Comparison of ENCODE assay signal across 14 mouse cellular contexts in the genomic region with DNA sequence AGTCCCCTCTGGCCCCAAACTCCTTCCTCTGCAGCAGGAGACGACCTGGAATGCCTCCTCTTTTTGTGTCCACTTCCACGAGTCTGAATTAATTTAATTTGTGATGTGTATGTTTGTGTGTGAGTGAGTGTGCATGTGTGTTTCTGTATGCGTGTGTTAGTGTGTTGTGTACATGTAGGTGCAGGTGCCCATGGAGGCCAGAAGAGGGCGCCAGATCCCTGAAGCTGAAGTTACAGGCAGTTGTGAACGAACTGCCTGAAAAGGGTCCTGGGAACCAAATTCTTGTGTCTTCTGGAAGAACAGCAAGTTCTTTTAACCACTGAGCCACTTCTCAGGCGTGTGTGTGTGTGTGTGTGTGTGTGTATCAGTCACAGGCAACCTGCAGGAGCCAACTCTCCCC. TPM values are rescaled to one million over a fixed set of nuclear protein-coding genes. Genes with fewer than 3 reads are reported as not detected.
DNase-seq lines count a peak whose midpoint lies in the region; ATAC-seq and TF ChIP-seq lines count a peak whose summit lies in the region.
"Had no signal": no experiment of that assay in that cellular context is flagged by ENCODE, and none has a peak within 500 bp of the region (broad histone marks: within the 10 kb centered on the region; RNA-seq: fewer than 3 reads in every experiment).

No protein-coding gene starts in this region.

- TF ChIP-seq POLR2A in MEL (IDR thresholded peaks at IDR 0.05; ENCODE audit: control insufficient read depth in 1 of 2, insufficient read depth in 1 of 2, low read depth in 1 of 2, low read length in 2 of 2, poor library complexity in 1 of 2), result no peak
- TF ChIP-seq POLR2A in embryonic fibroblast, embryonic 13.5 days (IDR thresholded peaks at IDR 0.05; ENCODE audit: low read depth, low read length), result no peak

- no peaks in the 10 kb centered on the region for H3K9me3 ChIP-seq in heart, postnatal 0 days (replicated peaks; ENCODE audit: control insufficient read depth, low read length)
- H3K9me3 ChIP-seq in heart, embryonic 11.5 days (replicated peaks; ENCODE audit: control insufficient read depth, low read length), result no peaks in the 10 kb centered on the region; the same call in 1 of the 2 replicates
- H3K9me3 ChIP-seq in lung, embryonic 14.5 days (ENCODE audit: low read depth, low read length), result no peaks in the 10 kb centered on the region
- H3K9me3 ChIP-seq in MEL (replicated peaks; ENCODE audit: insufficient read depth, low read length), result no peaks in the 10 kb centered on the region
- H3K9me3 ChIP-seq: midbrain, embryonic 12.5 days; stomach, embryonic 15.5 days had no signal

- H3K9ac ChIP-seq in heart, postnatal 0 days (replicated peaks; ENCODE audit: low read depth, low read length), result no peak overlapping the region
- H3K9ac ChIP-seq in heart, embryonic 11.5 days (ENCODE audit: low read depth, low read length), result no peak overlapping the region
- H3K9ac ChIP-seq in lung, embryonic 14.5 days, result no peak overlapping the region
- H3K9ac ChIP-seq in MEL (ENCODE audit: control insufficient read depth, low read depth, low read length, poor library complexity, severe bottlenecking), result no peak overlapping the region
- H3K9ac ChIP-seq: midbrain, embryonic 12.5 days; stomach, embryonic 15.5 days had no signal

- no peak overlapping the region for H3K4me2 ChIP-seq in heart, postnatal 0 days (ENCODE audit: low read depth, low read length)
- H3K4me2 ChIP-seq in heart, embryonic 11.5 days, result no peak overlapping the region
- no peak overlapping the region for H3K4me2 ChIP-seq in lung, embryonic 14.5 days
- H3K4me2 ChIP-seq: midbrain, embryonic 12.5 days; stomach, embryonic 15.5 days had no signal

- peak; percentile 44; the same call in 1 of the 2 replicates for TF ChIP-seq CTCF in heart, postnatal 0 days (IDR thresholded peaks at IDR 0.05; ENCODE audit: low read depth)
- TF ChIP-seq CTCF in lung, embryonic 14.5 days (IDR thresholded peaks at IDR 0.05; ENCODE audit: low read depth), result peak; percentile 64
- peak in 2 of 3 experiments; percentile 27 to 30; a peak in 5 of 6 replicates for TF ChIP-seq CTCF in MEL (IDR thresholded peaks at IDR 0.05 in 2 of 3, conservative IDR thresholded peaks at IDR 0.05 in 1 of 3; ENCODE audit: control insufficient read depth in 1 of 3, insufficient read depth in 1 of 3, low read depth in 2 of 3, low read length in 3 of 3, poor library complexity in 1 of 3, severe bottlenecking in 1 of 3)
- TF ChIP-seq CTCF in embryonic fibroblast, embryonic 13.5 days (IDR thresholded peaks at IDR 0.05; ENCODE audit: borderline replicate concordance, insufficient read depth, low read length), result peak; percentile 57; the same call in 1 of the 2 replicates

- no peak for TF ChIP-seq RAD21 in MEL (IDR thresholded peaks at IDR 0.05; ENCODE audit: low read depth, low read length)

- H3K27me3 ChIP-seq in heart, postnatal 0 days (ENCODE audit: control insufficient read depth, insufficient read depth, low read length), result no peaks in the 10 kb centered on the region
- no peaks in the 10 kb centered on the region for H3K27me3 ChIP-seq in heart, embryonic 11.5 days (ENCODE audit: control insufficient read depth, insufficient read depth, low read length)
- no peaks in the 10 kb centered on the region for H3K27me3 ChIP-seq in lung, embryonic 14.5 days (ENCODE audit: insufficient read depth, low read length)
- H3K27me3 ChIP-seq in MEL (ENCODE audit: control insufficient read depth in 1 of 2, insufficient read depth in 2 of 2, low read length in 2 of 2), result no peaks in the 10 kb centered on the region
- H3K27me3 ChIP-seq: midbrain, embryonic 12.5 days; stomach, embryonic 15.5 days had no signal

- 68% methylated on average over 6 of the region's 6 CpGs for WGBS in heart, postnatal 0 days
- 67% methylated on average over 6 of the region's 6 CpGs for WGBS in heart, embryonic 11.5 days (ENCODE audit: insufficient replicate concordance)
- WGBS in lung, embryonic 14.5 days, result 65% methylated on average over 6 of the region's 6 CpGs

- TF ChIP-seq EP300 in heart, postnatal 0 days (IDR thresholded peaks at IDR 0.05; ENCODE audit: low read depth), result no peak
- no peak for TF ChIP-seq EP300 in MEL (IDR thresholded peaks at IDR 0.05; ENCODE audit: low read depth in 1 of 2, low read length in 2 of 2)

- H3K4me3 ChIP-seq in heart, postnatal 0 days (ENCODE audit: low read depth, low read length), result no peak overlapping the region
- no peak overlapping the region for H3K4me3 ChIP-seq in heart, embryonic 11.5 days (ENCODE audit: low read depth, low read length)
- no peak overlapping the region for H3K4me3 ChIP-seq in lung, embryonic 14.5 days (ENCODE audit: low read depth, low read length)
- H3K4me3 ChIP-seq in MEL (ENCODE audit: control insufficient read depth in 1 of 2, insufficient read depth in 1 of 2, low read depth in 2 of 2, low read length in 2 of 2), result no peak overlapping the region
- H3K4me3 ChIP-seq in embryonic fibroblast, embryonic 13.5 days (ENCODE audit: insufficient read depth, low read length), result no peak overlapping the region
- H3K4me3 ChIP-seq: midbrain, embryonic 12.5 days; stomach, embryonic 15.5 days had no signal

- no peak for ATAC-seq in heart, postnatal 0 days (ENCODE audit: insufficient read depth, low read depth)
- no peak for ATAC-seq in heart, embryonic 11.5 days (replicated peaks; ENCODE audit: insufficient number of reproducible peaks, low FRiP score, low TSS enrichment)
- ATAC-seq in lung, embryonic 14.5 days (ENCODE audit: insufficient read depth), result no peak

- H3K79me2 ChIP-seq in MEL (ENCODE audit: control insufficient read depth, insufficient read depth, low read length, poor library complexity), result no peaks in the 10 kb centered on the region

- no peak for DNase-seq in heart, postnatal 0 days (ENCODE audit: low spot score)
- DNase-seq in lung, embryonic 14.5 days, result peak; percentile 42
- no peak for DNase-seq in lung, adult 18-20 months
- no peak for DNase-seq in MEL (ENCODE audit: low read depth, low spot score)
- no peak for DNase-seq in frontal cortex, postnatal 25 days (ENCODE audit: low spot score in 2 of 2)
- DNase-seq: gastrocnemius, postnatal 25 days; heart, postnatal 10 days; kidney, adult 18-20 months; lung, postnatal 14 days; right cerebral cortex, postnatal 14 days had no signal

- no peak overlapping the region for H3K27ac ChIP-seq in heart, postnatal 0 days (ENCODE audit: low read depth)
- no peak overlapping the region for H3K27ac ChIP-seq in heart, embryonic 11.5 days (ENCODE audit: low read depth, low read length)
- no peak overlapping the region for H3K27ac ChIP-seq in lung, embryonic 14.5 days (ENCODE audit: low read depth)
- H3K27ac ChIP-seq in MEL (ENCODE audit: control insufficient read depth, low read depth, low read length), result no peak overlapping the region
- H3K27ac ChIP-seq in embryonic fibroblast, embryonic 13.5 days (ENCODE audit: insufficient read depth, low read length), result no peak overlapping the region
- H3K27ac ChIP-seq: midbrain, embryonic 12.5 days; stomach, embryonic 15.5 days had no signal

- H3K4me1 ChIP-seq in heart, postnatal 0 days (ENCODE audit: control insufficient read depth, insufficient read depth), result no peaks in the 10 kb centered on the region
- H3K4me1 ChIP-seq in heart, embryonic 11.5 days (ENCODE audit: control insufficient read depth, insufficient read depth, low read length), result peaks cover 7% of the 10 kb centered on the region
- no peaks in the 10 kb centered on the region for H3K4me1 ChIP-seq in lung, embryonic 14.5 days (ENCODE audit: insufficient read depth)
- no peaks in the 10 kb centered on the region for H3K4me1 ChIP-seq in MEL (ENCODE audit: control insufficient read depth in 1 of 2, insufficient read depth in 2 of 2, low read length in 2 of 2)
- no peaks in the 10 kb centered on the region; the same call in 1 of the 2 replicates for H3K4me1 ChIP-seq in embryonic fibroblast, embryonic 13.5 days (ENCODE audit: control insufficient read depth, insufficient read depth, low read length)

- H3K36me3 ChIP-seq in heart, postnatal 0 days (replicated peaks; ENCODE audit: control insufficient read depth, insufficient read depth, low read length), result no peaks in the 10 kb centered on the region
- no peaks in the 10 kb centered on the region for H3K36me3 ChIP-seq in heart, embryonic 11.5 days (ENCODE audit: control insufficient read depth, insufficient read depth, low read length)
- no peaks in the 10 kb centered on the region for H3K36me3 ChIP-seq in lung, embryonic 14.5 days (ENCODE audit: insufficient read depth)
- H3K36me3 ChIP-seq in MEL (ENCODE audit: control insufficient read depth in 1 of 2, insufficient read depth in 2 of 2, low read length in 2 of 2), result no peaks in the 10 kb centered on the region
- H3K36me3 ChIP-seq: midbrain, embryonic 12.5 days; stomach, embryonic 15.5 days had no signal

TF ChIP-seq in MEL, 35 proteins besides CTCF, POLR2A, EP300 and RAD21:
- TF ChIP-seq GABPA (IDR thresholded peaks at IDR 0.05; ENCODE audit: low read depth, low read length) (no peak), ZC3H11A (IDR thresholded peaks at IDR 0.05; ENCODE audit: low read depth, low read length) (no peak), POLR2AphosphoS5 (IDR thresholded peaks at IDR 0.05; ENCODE audit: borderline replicate concordance, low read depth, low read length) (no peak), SIN3A (IDR thresholded peaks at IDR 0.05; ENCODE audit: low read length) (no peak), MAX (IDR thresholded peaks at IDR 0.05; ENCODE audit: low read length) (no peak), MYB (IDR thresholded peaks at IDR 0.05; ENCODE audit: low read depth, low read length) (no peak)

RNA-seq across cellular contexts. Expression of gene Kazn, which starts 14.9 kb away (rescaled TPM):
- 7.1 and 19.9 TPM in 2 replicates for total RNA-seq in heart, postnatal 0 days (2014; rRNA removed; ENCODE audit: low replicate concordance)
- 1.8 and 2.5 TPM in 2 replicates for polyA plus RNA-seq in heart, postnatal 0 days (2015; fragmentation: Nextera tagmentation; extraction: Ambion mirVana)
- polyA plus RNA-seq in heart, embryonic 11.5 days (2014; fragmentation: Nextera tagmentation; extraction: Ambion mirVana), result 5.8 and 8.0 TPM in 2 replicates
- polyA plus RNA-seq in lung, embryonic 14.5 days (2014; fragmentation: Nextera tagmentation; extraction: Ambion mirVana), result 12.8 and 14.1 TPM in 2 replicates
- not detected in 2 replicates for total RNA-seq in MEL (2012; rRNA removed)
- polyA plus RNA-seq in MEL (2012; ENCODE audit: insufficient read depth in 1 of 2, insufficient read length in 2 of 2, low read depth in 1 of 2, low replicate concordance in 2 of 2, missing spikeins in 1 of 2), result not detected
- polyA plus RNA-seq in embryonic fibroblast, embryonic 13.5 days (2011; ENCODE audit: insufficient read length, low read depth, missing spikeins), result 6.6 and 14.4 TPM in 2 replicates
